Mouse (Mus musculus): Measurements from ENCODE around the gene Setdb1. TPM values are rescaled to one million over a fixed set of nuclear protein-coding genes. Genes with fewer than 3 reads are reported as not detected.
A peak's percentile ranks its signal among the peaks of the same experiment; 100 is the strongest.

Gene Setdb1
- polyA plus RNA-seq, 1 experiment from 2014 or later = 7.5 TPM

DNA sequence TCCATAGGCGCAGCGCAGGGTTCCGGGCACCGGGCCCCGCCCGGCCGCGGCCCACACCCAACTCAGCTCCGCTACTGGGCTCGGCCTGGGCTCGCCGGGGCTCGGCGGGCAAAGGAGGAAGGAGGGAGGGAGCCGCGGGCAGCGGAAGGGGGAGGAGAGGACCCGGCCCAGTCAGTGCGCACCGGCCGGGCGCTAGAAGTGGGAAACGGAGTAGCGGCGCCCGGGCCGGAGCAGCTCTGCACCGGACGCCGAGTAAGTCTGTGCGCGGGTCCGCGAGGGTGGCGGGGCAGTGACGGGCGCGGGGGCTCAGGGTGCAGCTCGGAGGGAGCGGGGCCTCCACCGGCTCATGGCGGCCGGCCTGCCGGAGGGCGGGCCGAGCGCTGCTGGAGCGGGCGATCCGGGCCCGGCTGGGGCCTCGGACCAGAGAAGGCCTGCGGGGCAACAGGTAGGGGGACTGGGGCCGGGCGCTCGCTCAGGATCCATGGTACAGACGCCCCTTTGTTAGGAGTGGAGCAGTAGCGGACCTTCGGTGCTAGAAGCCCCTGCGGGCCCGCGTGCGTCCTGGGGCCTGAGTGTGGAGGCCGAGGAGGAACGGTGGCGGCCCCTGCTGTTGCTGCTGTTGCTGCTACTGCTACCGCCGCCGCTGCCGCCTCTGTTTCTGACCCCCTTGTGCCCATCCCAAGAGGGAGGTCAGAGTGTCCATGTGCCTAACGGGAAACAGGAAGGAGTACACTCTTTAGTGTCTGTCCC, 41.7 kb downstream of the Setdb1 start:
- Histone ChIP-seq H3K4me2 (replicated peaks; ENCODE audit: low read depth) (peak overlapping the region; percentile 82), H3K4me3 (ENCODE audit: low read depth, low read length) (peak overlapping the region; percentile 87), H3K9ac (ENCODE audit: low read depth, low read length) (peak overlapping the region; percentile 85), H3K36me3 (ENCODE audit: control insufficient read depth, insufficient read depth) (peaks cover 8% of the 10 kb centered on the region), H3K9me3 (ENCODE audit: control insufficient read depth) (no peaks in the 10 kb centered on the region), H3K4me1 (replicated peaks; ENCODE audit: control insufficient read depth, insufficient read depth, low read length) (peaks cover 13% of the 10 kb centered on the region; the same call in 1 of the 2 replicates), H3K27me3 (replicated peaks; ENCODE audit: control insufficient read depth, insufficient read depth, low read length) (no peaks in the 10 kb centered on the region), H3K27ac (ENCODE audit: low read depth, low read length) (peak overlapping the region; percentile 87)
- under 1% methylated on average over 66 of the region's 71 CpGs for WGBS
- peak; percentile 73 for TF ChIP-seq CTCF (IDR thresholded peaks at IDR 0.05; ENCODE audit: low read depth)
- ATAC-seq = peak; percentile 88

GRCm38 (mm10) chr3:95314486-95315093, 42.4 kb downstream of the Setdb1 start, which contains the start of gene Cers2:
TSS of gene Cers2 (plus strand) at chr3:95314791.
- WGBS = 7% methylated on average over 27 of the region's 27 CpGs
- Histone ChIP-seq H3K4me3 (ENCODE audit: low read depth, low read length) (peak within 1 kb of the TSS; percentile 87), H3K4me1 (replicated peaks; ENCODE audit: control insufficient read depth, insufficient read depth, low read length) (peaks cover 13% of the 10 kb centered on the region; the same call in 1 of the 2 replicates), H3K4me2 (replicated peaks; ENCODE audit: low read depth) (peak within 1 kb of the TSS; percentile 82), H3K36me3 (ENCODE audit: control insufficient read depth, insufficient read depth) (peaks cover under 1% of the 10 kb centered on the region; the same call in 1 of the 2 replicates), H3K9me3 (ENCODE audit: control insufficient read depth) (no peaks in the 10 kb centered on the region), H3K27ac (ENCODE audit: low read depth, low read length) (peak within 1 kb of the TSS; percentile 87), H3K27me3 (replicated peaks; ENCODE audit: control insufficient read depth, insufficient read depth, low read length) (no peaks in the 10 kb centered on the region), H3K9ac (ENCODE audit: low read depth, low read length) (peak within 1 kb of the TSS; percentile 85)
- no peak for ATAC-seq
- no peak for TF ChIP-seq CTCF (IDR thresholded peaks at IDR 0.05; ENCODE audit: low read depth)

GRCm38 (mm10) chr3:95314075-95314474, 42.9 kb downstream of the Setdb1 start:
- Histone ChIP-seq H3K4me2 (replicated peaks; ENCODE audit: low read depth) (peak overlapping the region; percentile 82), H3K4me3 (ENCODE audit: low read depth, low read length) (no peak overlapping the region), H3K27ac (ENCODE audit: low read depth, low read length) (no peak overlapping the region), H3K9me3 (ENCODE audit: control insufficient read depth) (no peaks in the 10 kb centered on the region), H3K9ac (ENCODE audit: low read depth, low read length) (no peak overlapping the region), H3K36me3 (ENCODE audit: control insufficient read depth, insufficient read depth) (no peaks in the 10 kb centered on the region), H3K4me1 (replicated peaks; ENCODE audit: control insufficient read depth, insufficient read depth, low read length) (peaks cover 13% of the 10 kb centered on the region; the same call in 1 of the 2 replicates), H3K27me3 (replicated peaks; ENCODE audit: control insufficient read depth, insufficient read depth, low read length) (no peaks in the 10 kb centered on the region)
- no peak for TF ChIP-seq CTCF (IDR thresholded peaks at IDR 0.05; ENCODE audit: low read depth)
- WGBS = 80% methylated on average over 6 of the region's 6 CpGs
- no peak for ATAC-seq

DNA sequence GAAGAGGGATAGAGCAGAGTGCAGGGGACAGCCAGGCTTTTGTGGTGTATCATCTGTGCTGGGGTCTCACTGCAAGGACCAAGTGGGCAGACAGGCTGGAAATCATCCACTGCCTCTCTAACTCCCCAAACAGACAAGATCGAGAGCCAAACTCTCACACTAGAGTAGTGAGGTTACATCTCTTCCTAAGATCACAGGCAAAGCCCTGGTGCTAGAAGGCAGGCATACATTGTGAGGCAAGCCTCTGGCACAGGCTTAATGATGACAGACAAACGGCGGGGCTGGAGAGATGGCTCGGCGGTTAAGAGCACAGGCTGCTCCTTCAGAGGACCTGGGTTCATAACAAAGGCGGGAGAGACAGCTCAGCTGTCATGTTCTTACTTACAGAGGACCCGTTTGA, 43.5 kb downstream of the Setdb1 start:
- Histone ChIP-seq H3K27ac (ENCODE audit: low read depth, low read length) (no peak overlapping the region), H3K36me3 (ENCODE audit: control insufficient read depth, insufficient read depth) (no peaks in the 10 kb centered on the region), H3K9me3 (ENCODE audit: control insufficient read depth) (no peaks in the 10 kb centered on the region), H3K4me3 (ENCODE audit: low read depth, low read length) (no peak overlapping the region), H3K4me1 (replicated peaks; ENCODE audit: control insufficient read depth, insufficient read depth, low read length) (peaks cover 9% of the 10 kb centered on the region; the same call in 1 of the 2 replicates), H3K27me3 (replicated peaks; ENCODE audit: control insufficient read depth, insufficient read depth, low read length) (no peaks in the 10 kb centered on the region), H3K4me2 (replicated peaks; ENCODE audit: low read depth) (no peak overlapping the region), H3K9ac (ENCODE audit: low read depth, low read length) (no peak overlapping the region)
- no peak for TF ChIP-seq CTCF (IDR thresholded peaks at IDR 0.05; ENCODE audit: low read depth)
- no peak for ATAC-seq
- 71% methylated on average over 7 of the region's 7 CpGs for WGBS

DNA sequence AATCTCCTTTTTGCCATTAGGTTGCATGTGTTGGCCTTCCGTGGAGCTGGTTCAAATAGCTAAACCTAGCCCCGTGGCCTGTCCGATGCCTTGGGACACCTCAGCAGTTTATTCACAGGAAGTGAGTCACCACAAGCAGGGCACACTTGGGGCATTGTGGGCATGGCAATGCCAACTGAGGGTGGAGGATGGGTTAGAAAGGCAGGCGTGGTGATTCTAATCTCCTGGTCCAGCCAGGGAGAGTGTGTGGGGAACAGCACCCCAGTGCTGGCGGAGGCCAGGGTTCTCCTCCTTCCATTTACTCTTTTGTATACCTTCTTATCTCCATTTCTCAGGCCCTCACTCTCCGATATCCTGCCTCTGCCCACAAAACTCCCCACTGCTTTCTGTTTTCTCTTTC, 44.4 kb downstream of the Setdb1 start:
- WGBS = 76% methylated on average over 6 of the region's 6 CpGs
- no peak for ATAC-seq
- H3K4me3 ChIP-seq (ENCODE audit: low read depth, low read length) = no peak overlapping the region
- H3K9ac ChIP-seq (ENCODE audit: low read depth, low read length) = no peak overlapping the region
- H3K4me2 ChIP-seq (replicated peaks; ENCODE audit: low read depth) = no peak overlapping the region
- H3K36me3 ChIP-seq (ENCODE audit: control insufficient read depth, insufficient read depth) = no peaks in the 10 kb centered on the region
- no peak for TF ChIP-seq CTCF (IDR thresholded peaks at IDR 0.05; ENCODE audit: low read depth)
- H3K4me1 ChIP-seq (replicated peaks; ENCODE audit: control insufficient read depth, insufficient read depth, low read length) = peaks cover 5% of the 10 kb centered on the region; the same call in 1 of the 2 replicates
- H3K27me3 ChIP-seq (replicated peaks; ENCODE audit: control insufficient read depth, insufficient read depth, low read length) = no peaks in the 10 kb centered on the region
- H3K27ac ChIP-seq (ENCODE audit: low read depth, low read length) = no peak overlapping the region
- no peaks in the 10 kb centered on the region for H3K9me3 ChIP-seq (ENCODE audit: control insufficient read depth)
